Mouse (Mus musculus) kidney, adult 8-10 months (tissue): ENCODE measurements around the gene Oprm1.
"Not testable (repeated sequence)": the region's sequence is repeated elsewhere in the genome, so short reads cannot be mapped to it uniquely, and the experiment has no call there.

Source experiments
- DNase-seq, 2 experiments: peaks; one replicate each; pipeline ENCODE4 v3.0.0; 2022

Oprm1 gene

DNA sequence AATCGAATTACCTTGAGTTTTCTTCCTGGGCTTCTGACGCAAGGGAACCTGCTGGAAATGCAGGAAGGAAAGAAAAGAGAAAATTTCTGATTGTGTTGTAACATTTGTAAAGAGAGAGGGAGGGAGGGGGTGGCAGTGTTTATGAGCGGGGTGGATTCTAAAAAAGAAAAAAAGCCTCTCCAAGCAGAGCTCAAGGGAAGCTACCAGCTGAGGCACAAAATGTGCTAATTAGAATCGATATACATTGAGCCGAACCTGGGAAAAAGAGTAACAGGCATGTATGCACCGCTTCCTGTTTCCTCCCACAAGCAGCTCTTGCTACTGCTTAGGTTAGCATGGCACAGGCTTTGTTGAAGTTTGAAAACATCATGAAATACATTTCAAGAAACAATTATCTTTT, 221.9 kb downstream of the Oprm1 start:
- DNase-seq: no peak

DNA sequence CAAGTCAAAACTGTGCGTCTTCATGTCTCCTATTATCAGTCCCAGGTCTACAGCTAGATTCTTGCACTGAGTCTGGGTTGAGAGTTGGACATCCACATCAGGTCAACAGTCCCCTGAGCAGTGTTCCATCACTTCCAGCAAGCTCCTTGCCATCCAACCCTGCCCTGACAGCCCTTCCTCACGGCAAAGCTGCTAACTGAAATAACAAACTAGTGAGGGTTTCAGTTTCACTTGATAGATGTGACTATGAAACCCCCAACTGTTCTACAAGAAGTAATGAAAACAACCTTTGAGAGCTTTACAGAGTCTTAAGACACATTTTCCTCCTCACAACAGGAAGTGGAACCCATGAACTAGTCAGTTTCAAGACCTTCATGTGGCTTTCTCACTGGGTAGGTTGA, 224.4 kb downstream of the Oprm1 start:
- DNase-seq: no peak

DNA sequence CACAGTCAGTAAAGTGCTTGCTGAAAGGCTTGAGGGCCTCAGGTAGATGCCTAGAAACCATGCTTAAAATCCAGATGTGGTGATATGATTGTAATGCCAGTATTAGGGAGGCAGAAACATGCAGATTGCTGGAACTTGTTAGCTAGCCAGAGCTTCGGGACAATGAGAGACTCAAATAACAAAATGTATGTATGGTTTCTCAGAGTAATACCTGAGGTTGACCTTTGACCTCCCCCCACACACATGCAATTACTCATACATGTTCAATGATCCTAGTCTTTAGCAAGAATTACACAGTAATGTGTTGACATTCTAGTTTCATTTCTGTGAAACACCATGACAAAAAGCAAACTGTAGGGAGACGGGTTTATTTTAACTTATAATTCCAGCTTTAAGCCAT, 225.1 kb downstream of the Oprm1 start:
- DNase-seq: no peak

DNA sequence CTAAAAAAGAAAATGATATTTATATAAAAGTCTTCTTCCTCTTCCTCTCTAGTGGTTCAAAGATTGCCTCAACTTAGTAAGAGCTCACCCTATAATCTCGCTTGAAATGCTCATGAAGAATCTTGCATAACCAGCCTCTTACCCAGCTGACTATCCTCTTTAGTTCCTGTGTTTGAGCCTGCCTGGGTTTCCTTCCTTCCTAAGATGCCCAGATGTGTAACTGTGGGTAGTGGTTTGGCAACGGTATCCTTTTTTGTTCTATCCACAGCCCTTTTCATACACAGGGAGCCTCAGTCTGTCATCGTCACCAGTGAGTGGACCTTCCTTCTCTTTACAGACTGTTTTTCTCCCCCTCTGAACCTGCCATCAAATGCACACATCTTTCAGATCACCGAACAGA, 227.9 kb downstream of the Oprm1 start:
- DNase-seq: no peak

DNA sequence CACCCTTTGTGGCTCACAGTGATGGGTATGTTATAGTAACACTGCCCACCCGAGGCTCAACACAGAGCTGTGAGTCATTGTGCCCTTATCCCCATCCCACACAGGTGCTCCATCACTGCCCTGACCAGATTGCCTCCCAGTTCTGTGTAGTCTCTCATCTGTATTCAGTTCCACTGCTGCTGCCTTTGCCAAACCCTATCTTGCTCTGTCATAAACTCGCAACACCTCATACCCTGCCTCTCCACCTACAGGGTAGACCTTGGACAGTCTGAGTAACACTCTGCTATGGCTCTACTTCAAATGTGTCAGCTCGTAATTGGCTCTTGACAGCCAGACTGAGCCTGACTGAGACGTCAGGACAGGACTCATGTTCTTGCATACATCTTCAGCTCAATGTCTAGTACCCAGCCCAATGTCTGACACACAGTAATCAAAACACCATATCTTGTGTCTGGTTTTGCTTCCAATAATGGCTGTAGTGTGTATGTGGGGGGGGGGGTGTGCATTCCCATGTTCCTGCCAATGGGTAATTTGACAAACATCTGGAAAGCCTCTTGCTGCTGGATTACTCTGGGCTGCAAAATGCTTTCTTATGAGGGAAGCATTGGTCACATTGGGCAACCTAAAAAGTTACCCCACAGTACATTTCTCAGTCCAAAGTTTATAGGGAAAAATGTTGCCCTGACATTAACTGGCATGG, 229.2 kb downstream of the Oprm1 start:
- no peak for DNase-seq

DNA sequence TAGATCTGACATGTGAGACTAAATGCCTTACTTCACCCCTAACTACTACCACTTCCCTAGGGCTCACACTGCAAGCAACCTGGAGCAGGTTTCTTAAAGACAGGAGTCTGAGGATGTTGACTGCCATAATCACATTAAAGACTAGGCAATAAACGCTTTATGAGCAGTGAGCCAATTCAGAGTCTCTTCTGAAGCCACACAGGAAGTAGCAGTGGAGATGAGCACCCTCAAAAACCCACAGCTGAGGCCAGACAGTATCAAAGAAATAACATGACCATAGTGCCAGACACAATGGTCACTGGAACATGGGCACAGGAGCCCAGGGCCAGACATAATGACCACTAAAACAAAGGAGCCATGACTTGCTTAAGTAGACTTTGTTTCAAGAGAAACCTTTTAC, 230.2 kb downstream of the Oprm1 start:
- DNase-seq: no peak

DNA sequence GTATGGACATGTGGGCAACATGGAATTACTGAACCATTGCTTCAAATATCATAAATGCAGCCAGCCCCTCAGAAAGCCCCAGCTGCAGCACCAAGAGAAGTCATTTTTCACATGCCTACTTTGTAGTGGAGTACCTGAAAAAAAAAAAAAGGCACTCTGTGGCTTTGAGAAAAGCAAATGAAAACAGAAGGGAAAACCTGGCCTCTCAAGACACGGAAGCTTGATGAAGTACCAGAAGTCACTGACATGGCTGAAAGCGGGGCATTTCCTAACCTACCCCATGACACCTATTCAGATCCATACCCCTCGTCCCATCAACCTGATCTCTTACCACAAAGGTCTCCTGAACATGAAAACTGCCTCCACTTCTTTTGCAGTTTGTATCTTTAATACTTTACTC, 238.6 kb downstream of the Oprm1 start:
- DNase-seq: no peak

DNA sequence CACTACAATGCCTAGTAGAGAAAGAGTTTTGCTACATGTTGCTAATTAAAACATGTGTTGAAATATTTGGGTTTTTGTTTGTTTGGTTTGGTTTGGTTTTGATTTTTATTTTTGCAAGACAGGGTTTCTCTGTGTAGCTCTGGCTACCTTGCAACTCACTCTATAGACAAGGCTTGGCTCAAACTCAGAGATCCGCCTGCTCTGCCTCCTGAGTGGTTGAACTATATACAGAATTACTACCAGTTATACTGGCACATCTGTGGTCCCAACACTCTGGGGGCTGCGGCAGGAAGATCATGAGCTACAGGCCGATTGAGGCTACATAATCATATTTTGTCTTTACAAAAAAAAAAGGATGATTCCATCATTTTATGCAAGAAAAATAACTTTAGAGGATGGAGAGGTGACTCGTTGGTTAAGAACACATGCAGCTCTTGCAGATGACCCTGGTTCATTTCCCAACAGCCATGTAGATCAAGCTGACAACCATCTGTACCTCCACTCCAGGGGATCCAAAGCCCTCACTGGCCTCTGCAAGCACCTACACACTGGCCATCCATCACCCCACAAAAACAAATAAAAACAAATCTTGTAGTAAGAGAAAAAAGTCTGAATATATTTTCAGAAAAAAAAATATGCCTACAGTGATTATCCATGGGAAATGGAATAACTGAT, 240.4 kb downstream of the Oprm1 start:
- DNase-seq: no peak

DNA sequence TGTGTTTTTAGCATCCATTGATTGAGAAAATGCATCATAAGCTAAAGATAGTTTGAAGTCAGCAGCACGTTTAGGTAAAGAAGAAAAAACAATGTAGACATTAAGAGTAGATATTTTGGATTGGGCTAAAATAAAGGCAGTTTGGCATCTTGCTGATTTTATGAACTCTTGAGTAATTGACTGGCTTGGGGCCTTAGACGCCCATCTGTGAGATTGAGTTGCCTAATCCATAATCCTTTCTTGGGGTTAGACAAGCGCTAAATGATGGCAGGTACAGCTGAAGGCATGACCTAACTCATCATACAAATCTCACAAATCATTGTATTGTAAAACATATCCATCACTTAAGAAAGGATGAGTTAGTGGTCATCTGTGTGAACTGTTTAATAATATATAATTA, 241.0 kb downstream of the Oprm1 start:
- no peak for DNase-seq

DNA sequence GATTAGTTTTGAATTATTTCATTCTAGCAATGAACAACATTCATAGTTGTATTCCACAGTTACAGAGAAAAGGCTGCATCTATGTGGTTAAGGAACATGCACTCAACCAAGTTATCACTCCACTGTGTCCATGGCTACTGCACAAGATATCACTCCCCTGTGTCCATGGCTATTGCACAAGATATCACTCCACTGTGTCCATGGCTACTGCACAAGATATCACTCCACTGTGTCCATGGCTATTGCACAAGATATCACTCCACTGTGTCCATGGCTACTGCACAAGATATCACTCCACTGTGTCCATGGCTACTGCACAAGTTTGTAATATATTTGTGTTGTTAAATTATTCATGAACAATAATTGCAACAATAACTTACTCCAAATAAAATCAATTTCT, 245.6 kb downstream of the Oprm1 start:
- not testable (repeated sequence) for DNase-seq

DNA sequence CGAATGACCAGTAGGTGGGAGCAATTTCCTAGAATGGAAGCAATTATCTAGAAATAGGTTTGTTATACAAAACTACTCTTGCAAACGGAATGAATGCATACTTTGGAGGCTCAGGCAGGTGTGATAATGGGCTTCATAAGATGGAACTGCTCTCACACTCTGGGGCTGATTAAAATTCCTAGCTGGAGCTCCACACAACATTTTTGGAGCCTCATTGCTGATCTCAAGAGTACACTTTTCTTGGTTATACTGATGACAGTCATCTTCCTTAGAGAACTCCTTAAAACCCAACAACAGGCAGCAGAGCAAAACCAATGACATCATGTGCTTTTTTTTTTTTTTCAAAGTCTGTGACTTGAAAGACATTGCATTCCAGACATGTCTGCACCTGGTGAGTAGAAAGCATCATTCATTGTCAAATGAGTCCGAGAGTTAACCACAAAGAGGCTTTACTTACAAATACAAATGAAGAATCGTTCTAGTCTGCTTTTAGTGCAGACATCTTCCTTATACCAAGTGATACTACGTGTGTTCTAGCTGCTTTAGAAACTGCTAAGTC, 246.8 kb downstream of the Oprm1 start:
- DNase-seq: no peak

DNA sequence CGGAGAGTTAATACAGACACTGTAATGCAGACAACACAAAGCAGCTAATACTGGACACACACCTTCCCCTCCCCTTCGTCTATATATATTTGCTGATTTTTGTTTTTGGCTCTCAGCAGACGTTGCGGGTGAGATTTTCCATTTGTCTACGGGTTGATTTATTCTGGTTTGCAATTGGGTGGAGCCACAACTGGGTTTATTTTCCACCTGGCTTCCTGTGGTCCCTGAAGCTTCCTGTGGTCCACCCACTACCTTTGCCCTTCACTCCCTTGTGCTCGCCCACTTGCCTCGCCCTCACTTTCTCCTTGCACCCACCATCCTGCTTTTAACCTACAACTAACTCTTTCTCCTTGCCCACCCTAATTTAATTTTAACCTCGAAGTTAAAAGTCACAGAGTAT, 252.2 kb downstream of the Oprm1 start:
- DNase-seq: no peak

DNA sequence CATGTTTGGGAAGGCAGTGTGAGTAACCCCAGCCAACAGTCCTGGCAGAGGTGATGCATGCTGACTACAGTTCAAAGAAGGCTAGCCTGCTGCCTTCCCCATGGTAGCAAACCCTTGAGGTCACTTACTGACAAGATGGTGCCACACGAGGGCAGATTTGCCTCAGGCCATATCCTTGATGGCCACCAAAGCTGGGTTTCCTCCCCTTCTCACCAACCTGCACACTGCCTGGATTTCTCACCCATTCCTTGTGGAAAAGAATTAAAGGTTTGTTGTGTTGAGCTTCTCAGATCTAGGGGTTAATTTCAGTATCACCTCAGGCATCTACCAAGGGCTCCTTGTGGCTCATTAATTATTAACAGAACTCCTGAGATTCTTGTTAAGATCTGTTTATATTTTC, 256.9 kb downstream of the Oprm1 start:
- peak; percentile 21 to 50 for DNase-seq

DNA sequence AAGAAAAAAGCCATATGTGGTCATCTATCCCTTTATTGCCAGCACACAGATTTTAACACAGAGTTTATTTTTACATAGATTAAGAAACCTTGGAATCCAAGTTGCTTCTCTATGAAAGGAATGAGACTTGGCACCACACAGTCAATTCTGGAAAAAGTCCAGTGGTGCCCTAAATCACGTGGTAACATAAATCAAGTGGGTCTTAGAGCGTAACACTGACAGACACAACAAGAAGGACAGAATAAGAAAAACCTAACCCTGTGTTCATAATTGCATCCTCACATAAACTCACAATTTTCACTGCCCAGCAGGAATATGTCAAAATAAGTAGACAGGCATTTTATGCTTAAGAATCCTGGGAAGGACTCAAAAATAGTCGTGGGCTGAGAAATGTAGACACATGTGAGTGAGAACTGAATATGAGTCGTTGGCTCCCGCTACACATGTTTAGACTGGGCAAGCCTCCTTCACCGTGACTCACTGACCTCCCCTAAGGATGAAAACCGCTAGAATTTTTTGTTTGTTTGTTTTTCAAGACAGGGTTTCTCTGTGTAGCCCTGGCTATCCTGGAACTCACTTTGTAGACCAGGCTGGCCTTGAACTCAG, 261.6 kb downstream of the Oprm1 start:
- DNase-seq: peak; percentile 54 to 69

DNA sequence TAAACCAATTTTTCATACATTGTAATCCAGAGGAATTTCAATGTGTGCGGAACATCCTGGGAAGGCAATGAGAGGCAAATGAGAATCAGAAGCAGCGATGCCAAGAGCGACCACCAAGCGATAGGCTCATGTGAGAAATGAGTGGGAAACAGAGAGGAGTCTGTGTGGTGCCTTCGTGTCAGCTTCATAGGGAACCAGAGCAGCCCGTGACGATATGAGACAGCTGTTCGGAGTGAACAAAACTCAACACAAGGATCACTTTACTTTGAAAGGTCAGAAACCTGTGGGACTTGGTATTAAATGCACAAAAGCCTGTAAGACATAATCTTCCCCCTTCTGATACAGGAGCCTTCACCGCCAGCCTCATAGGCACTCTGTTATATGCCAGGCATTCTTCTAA, 262.2 kb downstream of the Oprm1 start:
- no peak for DNase-seq

DNA sequence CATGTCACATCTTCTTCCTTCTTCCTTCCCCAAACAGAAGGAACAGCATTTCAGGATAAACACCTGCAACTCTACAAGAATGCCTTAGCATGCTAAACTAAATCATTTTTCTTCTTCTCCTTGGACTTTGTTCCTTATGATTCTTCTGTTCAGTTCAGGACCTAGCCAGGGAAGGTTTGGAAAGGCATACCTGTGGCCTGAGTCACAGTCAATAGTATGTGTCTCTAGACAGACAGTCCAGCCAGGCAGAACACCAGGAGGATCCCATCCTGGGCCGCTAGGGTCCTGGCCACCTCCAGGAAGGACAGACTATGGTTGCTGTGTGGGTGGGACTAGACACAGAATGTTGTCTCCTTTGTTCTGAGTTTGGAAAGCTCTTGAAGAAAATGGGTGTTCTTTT, 266.7 kb downstream of the Oprm1 start:
- no peak for DNase-seq

DNA sequence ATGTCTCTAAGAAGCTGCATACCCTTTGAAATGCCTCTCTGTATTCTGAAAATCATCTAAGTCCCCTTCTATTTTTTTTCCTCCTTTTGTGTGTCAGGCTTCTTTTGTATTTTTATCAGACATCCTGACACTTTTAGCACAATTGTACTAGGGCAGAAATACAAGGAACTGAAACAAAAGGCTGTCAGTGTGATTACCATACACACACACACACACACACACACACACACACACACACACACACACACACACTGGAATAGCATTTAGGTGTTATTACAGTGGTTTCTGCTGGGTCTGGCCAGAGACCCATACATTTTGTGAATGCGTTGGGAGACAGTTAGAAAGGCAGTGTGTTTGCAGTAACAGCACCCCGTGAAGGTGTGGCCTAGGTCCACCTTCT, 275.2 kb downstream of the Oprm1 start:
- DNase-seq: no peak

DNA sequence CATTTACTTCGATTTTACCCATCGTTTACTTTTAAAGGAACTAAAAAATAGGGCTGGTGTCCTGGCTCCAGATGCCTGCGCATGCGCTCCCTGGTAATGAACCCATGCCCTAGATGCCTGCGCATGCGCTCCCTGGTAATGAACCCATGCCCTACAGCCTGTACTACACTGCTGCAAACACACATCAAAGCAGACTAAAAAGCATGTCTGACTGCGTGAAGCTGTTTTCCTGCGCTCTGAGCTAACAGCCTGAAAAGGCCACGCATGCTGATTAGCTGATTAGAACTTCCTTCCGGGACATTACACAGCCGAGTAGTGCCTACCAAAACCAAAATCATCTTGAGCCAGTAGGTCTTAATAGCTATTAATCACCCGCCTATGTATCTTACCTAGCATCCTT, 277.2 kb downstream of the Oprm1 start:
- peak in 1 of 2 experiments; percentile 9 for DNase-seq

DNA sequence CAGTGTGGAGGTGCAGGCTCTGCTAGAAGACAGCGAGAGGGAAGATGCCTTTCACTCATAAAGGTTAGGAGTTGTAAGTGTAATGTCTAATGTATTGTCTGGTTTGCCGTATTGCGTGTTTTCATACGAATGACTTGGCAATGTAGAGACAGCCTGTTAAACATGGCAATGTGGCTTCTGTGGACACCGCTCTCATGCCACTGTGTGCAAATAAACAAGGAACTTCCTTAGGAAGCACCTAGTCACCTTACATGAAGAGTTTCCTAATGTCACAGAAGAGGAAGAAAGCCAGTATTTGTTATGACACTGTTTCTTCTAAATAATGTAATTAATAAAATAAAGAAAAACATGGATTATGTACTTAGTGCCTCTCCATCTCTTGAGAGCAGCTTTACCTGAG, 278.9 kb downstream of the Oprm1 start:
- no peak for DNase-seq

DNA sequence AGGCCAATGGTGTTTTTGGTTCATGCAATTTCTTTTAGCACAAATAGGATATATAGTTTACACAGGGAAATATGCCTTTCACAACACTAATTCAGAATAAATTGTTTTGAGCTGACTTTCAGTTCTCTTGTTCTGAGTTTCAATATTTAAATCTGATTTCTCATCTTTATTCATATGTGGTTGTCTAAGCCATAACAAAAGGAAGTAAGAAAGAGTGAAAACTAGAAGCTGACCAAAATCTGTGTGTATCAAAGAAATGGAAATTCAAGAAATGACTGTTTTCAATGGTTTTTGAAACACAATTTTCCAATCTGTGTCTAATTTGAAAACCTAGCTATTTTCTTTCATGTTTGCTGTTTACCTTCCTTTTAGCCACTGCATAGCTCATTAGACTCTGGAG, 282.7 kb downstream of the Oprm1 start:
- DNase-seq: no peak

DNA sequence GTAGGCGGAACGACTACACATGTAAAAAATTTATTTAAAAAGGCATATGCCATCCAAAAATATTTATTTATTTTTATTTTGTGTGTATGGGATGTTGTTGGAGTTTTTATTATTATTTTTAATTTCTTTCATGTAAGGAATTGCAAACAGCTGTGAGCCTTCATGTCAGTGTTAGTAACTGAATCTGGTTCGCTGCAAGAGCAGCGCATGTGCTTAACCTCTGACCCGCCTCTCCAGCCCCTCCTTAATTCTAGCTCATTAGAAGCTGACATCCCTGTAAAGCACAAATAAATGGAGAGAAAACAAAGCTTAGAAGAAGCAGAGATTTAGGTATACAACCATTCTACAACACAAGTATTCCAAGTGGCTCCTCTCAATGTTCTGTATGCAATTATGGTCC, 285.6 kb downstream of the Oprm1 start:
- DNase-seq: no peak

DNA sequence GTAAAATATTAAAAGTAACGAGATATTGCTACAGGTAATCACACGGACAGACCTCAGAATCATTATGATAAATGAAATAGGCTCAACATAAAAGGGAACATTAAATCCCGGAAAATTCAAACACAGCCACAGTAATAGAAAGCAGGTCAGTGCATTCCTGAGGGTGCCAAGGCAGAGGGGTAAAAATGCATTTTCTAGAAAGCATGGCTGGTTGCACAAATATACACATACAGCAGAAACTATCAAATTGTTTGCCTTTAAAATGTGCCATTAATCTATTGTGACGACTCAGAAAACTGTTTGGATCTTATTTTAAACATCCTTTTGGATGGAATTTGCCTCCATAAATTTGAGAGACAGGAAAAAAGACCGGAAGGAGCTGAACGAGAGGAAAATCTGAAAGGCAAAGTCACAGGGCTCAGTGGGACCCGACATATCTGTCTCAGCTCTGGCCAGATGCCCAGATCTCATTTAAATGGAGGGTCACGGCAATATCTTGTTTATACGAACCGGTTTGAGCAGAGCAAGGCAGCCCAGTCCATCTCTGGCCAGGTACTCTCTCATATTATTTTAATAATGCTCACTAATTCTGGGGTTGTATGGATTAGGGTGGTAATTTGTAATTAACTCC, 289.1 kb downstream of the Oprm1 start:
- DNase-seq: peak; percentile 22 to 44

DNA sequence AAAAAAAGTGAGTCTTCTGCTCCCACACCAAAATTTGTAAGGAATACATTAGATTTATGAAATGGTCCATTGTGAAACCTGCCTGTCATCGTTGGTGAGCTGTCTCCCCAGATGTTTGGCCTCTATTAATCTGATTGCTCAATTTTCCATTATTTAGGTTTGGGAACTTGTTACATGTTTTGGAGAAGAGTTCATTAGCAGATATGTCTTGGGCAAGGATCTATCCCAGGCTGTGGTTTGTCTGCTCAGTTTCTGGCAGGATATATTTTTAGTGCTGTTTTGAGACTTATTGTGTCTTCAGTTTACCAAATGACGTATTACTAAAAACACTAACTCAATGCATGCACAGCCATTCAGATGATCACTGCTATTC, 289.6 kb downstream of the Oprm1 start:
- no peak for DNase-seq

DNA sequence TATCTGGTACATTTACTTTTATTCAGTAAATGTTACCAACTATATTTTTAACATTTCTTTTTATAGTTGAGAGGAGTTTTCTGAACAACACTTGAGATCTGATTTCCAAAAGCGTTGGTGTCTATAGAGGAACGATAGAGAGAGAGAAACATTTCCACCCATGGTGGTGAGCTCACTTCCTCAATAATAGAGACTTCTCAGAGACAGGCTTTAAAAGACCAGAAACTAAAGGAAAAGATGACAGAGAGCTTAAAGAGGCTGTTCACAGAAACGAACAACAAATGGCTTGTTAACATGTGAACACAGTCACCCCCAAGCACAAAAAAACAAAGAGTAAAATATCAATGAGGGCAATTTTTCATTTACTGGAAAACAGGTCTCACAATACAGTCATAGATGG, 291.6 kb downstream of the Oprm1 start:
- no peak for DNase-seq
